Mouse (Mus musculus) brain, embryonic 14.5 days (tissue): ENCODE measurements at regions not wholly inside any gene's neighbourhood (a gene's known extent, or its start where the extent isn't known, plus 50 kb on each side); places are given as distances from the start of the nearest gene placed in this dataset.

ENCODE experiments used
- CTCF ChIP-seq: fragments of 200-500 bp; IDR thresholded peaks from 2 replicates; pipeline ENCODE4 v1.5.1; 2012; ENCODE audit warnings: inconsistent platforms, mild to moderate bottlenecking, moderate library complexity, borderline replicate concordance; ENCODE audit not compliant: insufficient read depth, insufficient read length; ENCODE audit errors: extremely low read depth
- POLR2A ChIP-seq: fragments of 200-500 bp; IDR thresholded peaks from 2 replicates; pipeline ENCODE4 v1.6.1; 2012; ENCODE audit warnings: mild to moderate bottlenecking, inconsistent platforms, borderline replicate concordance; ENCODE audit not compliant: poor library complexity, insufficient read depth, insufficient read length, severe bottlenecking; ENCODE audit errors: extremely low read depth

GRCm38 (mm10) chr4:21173019-21173418 is 512.7 kb downstream of the Prdm13 start:
- no peak for TF ChIP-seq CTCF
- TF ChIP-seq POLR2A = no peak
